Mouse (Mus musculus) ES-E14 (cell line): Measurements from ENCODE around the gene Smarcd2.
A peak's percentile ranks its signal among the peaks of the same experiment; 100 is the strongest.

ENCODE experiments used
- CHD2 ChIP-seq: IDR thresholded peaks from 2 replicates; pipeline ENCODE4 v1.6.1; 2014; ENCODE audit warnings: mild to moderate bottlenecking, low read depth, low read length, inconsistent platforms
- HCFC1 ChIP-seq: IDR thresholded peaks from 2 replicates; pipeline ENCODE4 v1.6.1; 2012; ENCODE audit warnings: low read length, inconsistent platforms, borderline replicate concordance; ENCODE audit not compliant: insufficient read depth
- MAFK ChIP-seq: IDR thresholded peaks from 2 replicates; pipeline ENCODE4 v1.6.1; 2014; ENCODE audit warnings: mild to moderate bottlenecking, low read depth, low read length, inconsistent platforms; ENCODE audit not compliant: insufficient read depth
- ZC3H11A ChIP-seq: IDR thresholded peaks from 2 replicates; pipeline ENCODE4 v1.6.1; 2012; ENCODE audit warnings: low read depth, mild to moderate bottlenecking, inconsistent platforms, low read length, borderline replicate concordance
- ZNF384 ChIP-seq: IDR thresholded peaks from 2 replicates; pipeline ENCODE4 v1.6.1; 2012; ENCODE audit warnings: low read depth, low read length, inconsistent platforms

- TF ChIP-seq MAFK (no peak), ZC3H11A (peak; percentile 53; the same call in 1 of the 2 replicates), CHD2 (no peak), ZNF384 (no peak), HCFC1 (no peak)
Observed at GRCm38 (mm10) chr11:106302634-106303033, 29.9 kb upstream of the Smarcd2 start.
